Mouse (Mus musculus) midbrain, embryonic 12.5 days (tissue): Measurements from ENCODE around the gene Psmb11. TPM values are rescaled to one million over a fixed set of nuclear protein-coding genes. Genes with fewer than 3 reads are reported as not detected.
A peak's percentile ranks its signal among the peaks of the same experiment; 100 is the strongest.
"Not testable (repeated sequence)": the region's sequence is repeated elsewhere in the genome, so short reads cannot be mapped to it uniquely, and the experiment has no call there.

Experiments used
- ATAC-seq: fragments of 200-750 bp; cut with Nextera tagmentation; 2 replicates; pipeline ENCODE4 v1.8.0; 2017; ENCODE audit warnings: low read depth, moderate TSS enrichment, moderate library complexity; ENCODE audit not compliant: low FRiP score
- H3K27ac ChIP-seq: fragments of 300-500 bp; sonication (generic); replicated peaks from 2 replicates; pipeline ENCODE4 v1.5.1; 2016; ENCODE audit warnings: mild to moderate bottlenecking
- H3K27me3 ChIP-seq: fragments of 300-500 bp; sonication (generic); 2 replicates; pipeline ENCODE4 v1.6.1; 2016; ENCODE audit warnings: mild to moderate bottlenecking
- H3K36me3 ChIP-seq: fragments of 300-500 bp; sonication (generic); 2 replicates; pipeline ENCODE4 v1.6.1; 2016
- H3K4me1 ChIP-seq: fragments of 300-500 bp; sonication (generic); 2 replicates; pipeline ENCODE4 v1.6.1; 2016
- H3K4me2 ChIP-seq: fragments of 300-500 bp; sonication (generic); replicated peaks from 2 replicates; pipeline ENCODE4 v1.6.1; 2016; ENCODE audit warnings: mild to moderate bottlenecking, moderate library complexity
- H3K4me3 ChIP-seq: fragments of 300-500 bp; sonication (generic); 2 replicates; pipeline ENCODE4 v1.5.1; 2016; ENCODE audit warnings: mild to moderate bottlenecking
- H3K9ac ChIP-seq: fragments of 300-500 bp; sonication (generic); replicated peaks from 2 replicates; pipeline ENCODE4 v1.6.1; 2016; ENCODE audit warnings: mild to moderate bottlenecking, moderate library complexity
- H3K9me3 ChIP-seq: fragments of 300-500 bp; sonication (generic); 2 replicates; pipeline ENCODE4 v1.6.1; 2016; ENCODE audit warnings: mild to moderate bottlenecking
- WGBS: fragments of 180-500 bp; shearing (Covaris S2); methylation state at CpG from one replicate; pipeline ENCODE4 v1.1.7; 2016; 5-methylcytosine and 5-hydroxymethylcytosine counted together
- polyA plus RNA-seq: library from polyadenylated mRNA; unstranded; fragments of >200 nt; fragmentation: Nextera tagmentation; extraction: Ambion mirVana; gene quantifications from 2 replicates; pipeline ENCODE4 v1.2.1, GENCODE M21; 2016

Psmb11 gene
- polyA plus RNA-seq, 1 experiment from 2014 or later: not detected

DNA sequence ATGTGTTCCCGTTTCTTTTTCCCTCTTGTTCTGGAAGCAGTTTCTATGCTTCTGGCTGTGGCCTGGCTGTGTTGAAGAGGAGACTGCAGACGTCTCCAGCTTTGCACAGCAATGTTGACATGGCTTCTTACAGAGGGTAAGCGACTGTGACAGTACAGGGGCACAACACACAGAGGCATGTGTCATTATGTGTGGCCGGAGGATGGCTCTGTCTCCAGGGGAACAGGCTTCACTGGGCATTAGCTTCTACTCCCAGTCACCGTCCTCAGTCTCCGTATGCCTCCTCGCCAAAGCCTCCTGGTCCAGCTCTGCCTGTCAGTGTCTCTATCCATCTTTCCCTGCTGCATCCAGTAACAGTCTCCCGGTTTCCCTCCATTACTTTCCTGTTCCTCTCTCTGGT, 14.0 kb upstream of the Psmb11 start:
- Histone ChIP-seq H3K4me2 (no peak overlapping the region), H3K9ac (no peak overlapping the region), H3K4me1 (peaks cover 21% of the 10 kb centered on the region), H3K36me3 (peaks cover 15% of the 10 kb centered on the region; the same call in 1 of the 2 replicates), H3K9me3 (no peaks in the 10 kb centered on the region), H3K27me3 (no peaks in the 10 kb centered on the region), H3K27ac (no peak overlapping the region), H3K4me3 (no peak overlapping the region)
- 44% methylated on average over 8 of the region's 8 CpGs for WGBS
- ATAC-seq: no peak

DNA sequence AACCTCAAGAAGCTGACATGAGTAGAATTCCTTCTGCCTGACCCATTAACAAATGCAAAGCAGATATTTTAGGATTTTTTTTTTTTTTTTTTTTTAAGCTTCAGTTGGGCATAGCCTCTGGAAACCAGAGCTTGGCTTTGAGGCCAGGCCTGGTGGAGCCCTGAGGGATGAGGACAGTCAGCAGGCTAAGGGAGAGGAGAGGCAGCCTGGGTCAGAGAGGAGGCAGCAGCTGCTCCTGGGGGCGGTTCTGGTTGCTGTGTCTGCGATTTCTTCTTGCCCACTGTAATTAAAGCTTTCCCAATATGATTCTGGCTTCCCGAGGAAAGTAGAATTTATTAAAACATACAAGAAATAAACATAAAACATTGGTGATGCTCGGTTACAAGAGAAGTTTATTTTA, 12.0 kb upstream of the Psmb11 start:
- 76% methylated on average over 4 of the region's 4 CpGs for WGBS
- H3K4me3 ChIP-seq: no peak overlapping the region
- no peaks in the 10 kb centered on the region for H3K9me3 ChIP-seq
- no peak overlapping the region for H3K27ac ChIP-seq
- no peak for ATAC-seq
- peaks cover 9% of the 10 kb centered on the region for H3K4me1 ChIP-seq
- H3K4me2 ChIP-seq: no peak overlapping the region
- H3K36me3 ChIP-seq: peaks cover 27% of the 10 kb centered on the region
- no peaks in the 10 kb centered on the region for H3K27me3 ChIP-seq
- no peak overlapping the region for H3K9ac ChIP-seq

DNA sequence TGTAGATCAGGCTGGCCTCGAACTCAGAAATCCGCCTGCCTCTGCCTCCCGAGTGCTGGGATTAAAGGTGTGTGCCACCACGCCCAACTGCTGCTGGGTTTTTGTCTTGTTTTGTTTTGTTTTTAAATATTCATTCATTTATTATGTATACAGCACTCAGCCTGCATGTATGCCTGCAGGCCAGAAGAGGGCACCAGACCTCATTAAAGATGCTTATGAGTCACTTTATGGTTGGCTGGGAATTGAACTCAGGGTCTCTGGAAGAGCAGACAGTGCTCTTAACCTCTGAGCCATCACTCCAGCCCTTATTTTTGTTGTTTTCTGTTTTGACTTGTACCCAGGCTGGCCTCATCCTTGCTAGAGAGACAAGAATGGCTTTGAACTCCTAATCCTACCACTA, 11.3 kb upstream of the Psmb11 start:
- H3K9me3 ChIP-seq: no peaks in the 10 kb centered on the region
- no peaks in the 10 kb centered on the region for H3K27me3 ChIP-seq
- WGBS: 70% methylated on average over 4 of the region's 4 CpGs
- peaks cover 31% of the 10 kb centered on the region for H3K36me3 ChIP-seq
- H3K9ac ChIP-seq: no peak overlapping the region
- H3K4me3 ChIP-seq: no peak overlapping the region
- H3K4me1 ChIP-seq: peaks cover 2% of the 10 kb centered on the region; the same call in 1 of the 2 replicates
- no peak for ATAC-seq
- no peak overlapping the region for H3K27ac ChIP-seq
- H3K4me2 ChIP-seq: no peak overlapping the region

DNA sequence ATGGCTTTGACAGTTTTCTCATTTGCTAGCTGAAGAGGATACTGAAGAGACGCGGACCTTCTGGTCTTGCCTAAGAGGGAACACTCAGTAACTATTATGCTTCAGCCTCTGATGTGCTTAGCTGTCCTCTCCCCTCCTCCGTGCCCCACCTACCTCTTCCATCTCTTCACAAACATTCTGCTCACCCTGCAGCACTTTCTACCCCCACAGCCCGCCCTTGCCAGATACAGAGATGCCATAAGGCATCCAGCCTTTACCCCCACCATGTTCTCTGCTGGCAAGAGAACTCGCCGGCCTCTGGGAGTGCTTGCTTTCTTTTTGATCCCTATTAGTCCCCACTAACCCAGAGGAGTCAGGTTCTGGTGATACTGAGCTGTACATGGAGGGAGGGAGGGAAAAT, 10.6 kb upstream of the Psmb11 start:
- Histone ChIP-seq H3K27me3 (no peaks in the 10 kb centered on the region), H3K4me2 (no peak overlapping the region), H3K9ac (no peak overlapping the region), H3K4me1 (0 out of 2 replicates have a peak, but pooled peaks cover 3% of the 10 kb centered on the region), H3K9me3 (no peaks in the 10 kb centered on the region), H3K27ac (peak overlapping the region; percentile 15; the same call in 1 of the 2 replicates), H3K4me3 (no peak overlapping the region), H3K36me3 (peaks cover 37% of the 10 kb centered on the region)
- 82% methylated on average over 6 of the region's 6 CpGs for WGBS
- ATAC-seq: no peak

DNA sequence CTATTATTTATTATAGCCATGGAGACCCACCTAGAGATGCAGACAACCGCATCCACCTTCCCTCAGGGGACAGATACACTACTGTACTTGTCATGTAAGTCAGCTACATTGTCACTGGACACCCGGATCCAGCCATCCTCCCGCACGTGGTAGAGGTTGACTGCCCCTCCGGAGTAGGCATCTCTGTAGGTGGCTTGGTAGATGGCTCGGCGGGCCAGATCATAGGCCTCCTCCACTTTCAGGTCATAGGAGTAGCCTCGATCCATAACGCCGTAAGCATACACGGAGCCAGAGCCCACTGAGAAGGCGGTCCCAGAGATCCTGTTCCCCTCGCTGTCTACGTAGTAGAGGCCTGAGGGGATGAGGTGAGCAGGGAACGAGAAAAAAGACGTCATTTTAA, 7.1 kb upstream of the Psmb11 start:
- not testable (repeated sequence) for H3K4me3 ChIP-seq, H3K9ac ChIP-seq, ATAC-seq, H3K27ac ChIP-seq, H3K9me3 ChIP-seq, H3K27me3 ChIP-seq, H3K4me2 ChIP-seq
- H3K36me3 ChIP-seq: peaks cover 45% of the 10 kb centered on the region
- peaks cover 18% of the 10 kb centered on the region for H3K4me1 ChIP-seq
- WGBS: 96% methylated on average over 16 of the region's 16 CpGs

DNA sequence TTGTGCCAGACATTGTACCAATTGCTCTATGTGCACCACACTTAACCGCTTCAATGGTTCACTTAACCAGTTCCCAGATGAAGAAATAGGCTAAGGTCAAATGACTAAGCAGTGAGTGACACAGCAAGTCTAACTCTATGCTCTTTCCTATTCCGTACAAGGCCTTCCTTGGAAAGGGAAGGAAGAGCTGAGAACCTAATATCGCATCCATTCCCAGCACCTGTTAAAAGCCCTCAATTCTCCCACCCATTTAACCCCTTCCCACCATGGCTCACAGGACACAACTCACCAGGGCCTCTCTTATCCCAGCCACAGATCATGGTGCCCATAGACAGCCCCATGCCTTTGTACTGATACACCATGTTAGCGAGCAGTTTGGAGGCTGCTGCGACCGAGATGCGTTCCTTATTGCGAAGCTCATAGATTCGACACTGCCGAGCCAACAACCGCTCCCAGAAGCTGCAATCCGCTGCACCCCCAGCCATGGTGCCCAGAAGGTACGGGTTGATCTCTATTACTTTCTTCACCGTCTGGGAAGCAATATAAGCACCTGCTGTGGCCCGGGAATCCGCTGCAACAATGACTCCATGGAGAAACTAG, 4.9 kb upstream of the Psmb11 start:
- H3K4me3 ChIP-seq: no peak overlapping the region
- 0 out of 2 replicates have a peak overlapping the region, but pooled peaks have one; percentile 78 for H3K4me2 ChIP-seq
- peaks cover 18% of the 10 kb centered on the region for H3K4me1 ChIP-seq
- H3K27me3 ChIP-seq: no peaks in the 10 kb centered on the region
- no peak for ATAC-seq
- H3K36me3 ChIP-seq: peaks cover 38% of the 10 kb centered on the region
- 93% methylated on average over 16 of the region's 16 CpGs for WGBS
- no peak overlapping the region for H3K9ac ChIP-seq
- no peak overlapping the region for H3K27ac ChIP-seq
- H3K9me3 ChIP-seq: no peaks in the 10 kb centered on the region

DNA sequence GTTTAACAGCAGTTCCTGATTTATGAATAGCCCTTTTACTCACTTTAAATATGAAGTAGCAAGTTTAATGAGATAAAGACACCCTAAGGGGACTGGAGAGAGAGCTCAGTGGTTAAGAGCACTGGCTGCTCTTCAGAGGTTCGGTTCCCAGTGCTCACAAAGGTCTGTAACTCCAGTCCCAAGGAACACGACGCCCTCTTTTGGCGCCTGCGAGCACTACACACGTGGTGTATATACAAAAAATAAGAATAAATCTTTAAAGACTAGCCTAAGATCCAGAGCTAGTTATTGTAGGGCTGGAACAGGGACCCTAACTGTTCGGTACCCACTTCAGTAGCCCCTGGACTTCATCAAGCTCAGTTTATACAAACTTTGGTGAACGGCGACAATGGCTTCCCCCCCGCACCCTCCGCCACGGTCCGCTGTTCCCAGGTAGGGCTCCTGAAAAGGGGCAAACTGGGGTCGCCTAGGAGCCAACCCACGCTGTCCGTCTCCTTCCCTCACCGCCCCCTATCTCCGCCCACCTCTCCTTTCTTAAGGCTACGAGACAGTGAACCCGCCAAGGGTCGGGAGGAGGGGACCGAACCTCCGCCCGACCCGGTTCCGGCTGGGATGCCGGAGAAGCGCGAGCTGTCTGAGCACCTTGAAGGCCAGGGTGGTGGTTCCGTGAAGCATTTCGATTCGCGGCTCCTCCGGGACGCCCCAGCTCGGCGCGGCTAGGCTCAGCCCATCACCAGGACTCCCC, 3.9 kb upstream of the Psmb11 start:
- H3K9ac ChIP-seq: peak overlapping the region; percentile 92
- peak overlapping the region; percentile 78 for H3K4me2 ChIP-seq
- peaks cover 18% of the 10 kb centered on the region for H3K4me1 ChIP-seq
- peak overlapping the region; percentile 95 for H3K4me3 ChIP-seq
- no peaks in the 10 kb centered on the region for H3K27me3 ChIP-seq
- peak; percentile 57 for ATAC-seq
- peak overlapping the region; percentile 75 for H3K27ac ChIP-seq
- peaks cover 31% of the 10 kb centered on the region for H3K36me3 ChIP-seq
- 3% methylated on average over 38 of the region's 38 CpGs for WGBS
- no peaks in the 10 kb centered on the region for H3K9me3 ChIP-seq

DNA sequence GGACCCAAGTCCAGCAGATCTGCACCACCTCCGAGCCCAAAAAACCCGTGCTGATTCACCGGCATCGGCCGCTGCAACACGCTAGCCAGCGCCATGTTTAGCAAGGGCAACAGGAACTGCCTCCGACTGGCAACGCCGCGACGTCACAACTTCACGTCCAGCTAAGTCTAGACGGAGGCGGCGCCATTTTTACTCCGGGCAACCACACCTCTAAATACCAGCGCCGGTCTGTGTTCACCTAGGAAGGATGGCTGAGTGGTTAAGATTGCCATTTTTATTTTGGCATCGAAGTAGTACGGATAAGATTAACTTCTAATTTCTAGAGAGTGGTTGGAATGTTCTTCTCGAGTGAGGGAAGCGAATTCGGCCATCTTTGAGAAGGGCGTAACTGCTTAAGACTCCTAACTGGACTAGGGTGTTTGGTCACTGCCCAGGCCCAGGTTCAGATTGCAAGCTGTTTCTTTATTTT, 3.3 kb upstream of the Psmb11 start, which contains the start of gene Psmb5:
Gene Psmb5, minus strand, starts transcription at position 126 of the 469 bp plus-strand sequence.
- peak; percentile 91 for ATAC-seq
- peak within 1 kb of the TSS; percentile 95 for H3K4me3 ChIP-seq
- H3K27me3 ChIP-seq: no peaks in the 10 kb centered on the region
- H3K36me3 ChIP-seq: peaks cover 25% of the 10 kb centered on the region
- peaks cover 18% of the 10 kb centered on the region for H3K4me1 ChIP-seq
- peak within 1 kb of the TSS; percentile 78 for H3K4me2 ChIP-seq
- under 1% methylated on average over 25 of the region's 25 CpGs for WGBS
- no peaks in the 10 kb centered on the region for H3K9me3 ChIP-seq
- peak within 1 kb of the TSS; percentile 92 for H3K9ac ChIP-seq
- H3K27ac ChIP-seq: peak within 1 kb of the TSS; percentile 75

DNA sequence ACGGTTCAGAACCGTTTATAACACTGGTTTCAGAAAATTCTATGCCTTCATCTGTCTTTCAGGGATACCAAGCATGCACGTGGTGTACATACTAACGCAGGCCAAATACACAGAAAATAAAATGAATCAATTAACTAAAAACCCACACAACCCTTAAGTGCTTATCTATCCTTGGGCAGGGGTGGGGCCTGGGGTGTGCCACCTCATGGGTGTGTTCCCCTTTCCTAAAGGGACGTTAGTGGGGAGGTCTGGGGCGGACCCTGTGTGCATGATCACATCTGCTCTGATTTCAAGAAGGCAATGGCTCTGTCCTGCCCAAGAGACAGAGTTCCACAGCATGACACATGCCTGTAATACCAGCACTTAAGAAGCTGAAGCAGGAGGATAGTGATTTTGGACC, 2.1 kb downstream of the Psmb11 start:
- no peak overlapping the region for H3K4me3 ChIP-seq
- no peaks in the 10 kb centered on the region for H3K36me3 ChIP-seq
- H3K9me3 ChIP-seq: no peaks in the 10 kb centered on the region
- ATAC-seq: no peak
- no peaks in the 10 kb centered on the region; the same call in 1 of the 2 replicates for H3K27me3 ChIP-seq
- no peak overlapping the region for H3K27ac ChIP-seq
- H3K4me2 ChIP-seq: no peak overlapping the region
- no peak overlapping the region for H3K9ac ChIP-seq
- WGBS: 83% methylated on average over 6 of the region's 6 CpGs
- no peaks in the 10 kb centered on the region for H3K4me1 ChIP-seq

DNA sequence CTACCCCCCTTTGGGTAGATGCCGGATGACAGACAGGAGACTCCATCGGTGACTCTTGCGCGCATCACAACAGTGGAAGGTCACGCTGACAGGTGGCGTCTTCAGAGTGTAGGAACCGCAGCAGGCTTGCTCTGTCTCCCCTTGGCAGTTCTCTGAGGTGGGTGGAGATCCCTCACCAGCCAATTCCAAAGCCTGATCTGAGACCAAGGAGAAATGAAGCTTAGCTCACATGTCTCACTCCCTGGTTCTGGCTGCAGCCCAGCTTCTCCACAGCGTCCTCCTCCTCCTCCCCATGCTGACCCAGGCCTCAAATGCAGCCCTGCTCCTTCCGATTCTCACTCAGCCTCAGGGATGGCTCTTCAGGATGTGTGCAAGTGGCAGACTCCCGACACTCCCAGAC, 3.7 kb downstream of the Psmb11 start:
- Histone ChIP-seq H3K9me3 (no peaks in the 10 kb centered on the region), H3K4me3 (no peak overlapping the region), H3K36me3 (no peaks in the 10 kb centered on the region), H3K4me2 (no peak overlapping the region), H3K27me3 (no peaks in the 10 kb centered on the region; the same call in 1 of the 2 replicates), H3K9ac (no peak overlapping the region), H3K27ac (no peak overlapping the region), H3K4me1 (no peaks in the 10 kb centered on the region)
- WGBS: 78% methylated on average over 10 of the region's 10 CpGs
- no peak for ATAC-seq

DNA sequence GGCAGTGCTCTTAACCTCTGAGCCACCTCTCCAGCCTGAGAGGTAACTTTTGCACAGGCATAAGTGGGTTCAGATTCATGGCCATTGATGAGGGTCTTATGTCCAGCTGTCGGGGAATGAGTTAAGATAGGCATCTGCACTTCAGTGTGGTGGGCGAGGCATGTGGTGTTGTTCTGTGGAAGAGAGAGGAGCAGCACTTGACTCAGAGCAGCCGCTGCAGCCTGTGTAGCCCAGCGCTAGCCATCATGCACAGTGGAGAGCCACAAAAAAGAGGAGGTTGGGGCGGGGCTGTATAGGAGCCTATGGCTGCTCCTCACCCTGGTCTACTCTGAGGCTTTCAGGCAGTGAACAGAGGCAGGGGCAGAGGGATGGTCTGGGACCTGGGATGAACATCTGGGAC, 6.9 kb downstream of the Psmb11 start:
- Histone ChIP-seq H3K9me3 (no peaks in the 10 kb centered on the region), H3K4me3 (no peak overlapping the region), H3K27me3 (no peaks in the 10 kb centered on the region; the same call in 1 of the 2 replicates), H3K4me2 (no peak overlapping the region), H3K27ac (no peak overlapping the region), H3K4me1 (no peaks in the 10 kb centered on the region), H3K36me3 (peaks cover 29% of the 10 kb centered on the region), H3K9ac (no peak overlapping the region)
- no peak for ATAC-seq
- WGBS: 82% methylated on average over 5 of the region's 5 CpGs

DNA sequence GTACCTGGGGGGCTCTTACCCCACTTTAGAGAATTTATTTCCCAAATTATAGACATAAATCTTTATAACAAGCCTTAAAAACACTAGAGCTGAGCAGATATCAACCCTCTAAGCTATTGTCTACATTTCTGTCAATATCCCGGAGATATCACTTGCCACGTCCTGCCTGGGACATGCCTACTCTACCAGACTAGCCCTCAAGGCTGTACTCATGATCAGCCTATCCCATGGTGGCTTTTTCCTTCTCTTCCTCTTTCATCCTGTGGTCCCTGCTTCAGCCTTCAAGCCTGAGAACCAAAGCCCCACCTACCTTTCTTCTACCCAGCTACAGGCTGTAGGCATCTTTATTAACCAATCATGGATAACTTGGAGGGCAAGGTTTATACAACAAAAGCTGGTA, 8.6 kb downstream of the Psmb11 start:
- ATAC-seq: no peak
- 86% methylated on average over 2 of the region's 2 CpGs for WGBS
- no peaks in the 10 kb centered on the region for H3K4me1 ChIP-seq

More for the DNA sequence above, 8.6 kb downstream of the Psmb11 start:
- Histone ChIP-seq H3K9ac (no peak overlapping the region), H3K27me3 (no peaks in the 10 kb centered on the region; the same call in 1 of the 2 replicates), H3K4me2 (no peak overlapping the region), H3K27ac (no peak overlapping the region), H3K9me3 (no peaks in the 10 kb centered on the region), H3K36me3 (peaks cover 44% of the 10 kb centered on the region), H3K4me3 (no peak overlapping the region)
